Mouse (Mus musculus) ES-Bruce4 (cell line): ENCODE results near the gene 9830107B12Rik.

Experiments used
- CTCF ChIP-seq: IDR thresholded peaks from one replicate; pipeline ENCODE4 v1.8.1; 2011; ENCODE audit warnings: low read depth, low read length
- POLR2A ChIP-seq: IDR thresholded peaks from one replicate; pipeline ENCODE4 v1.8.1; 2011; ENCODE audit warnings: low read length; ENCODE audit not compliant: insufficient read depth

GRCm38 (mm10) chr17:48095718-48096121 lies 50.3 kb downstream of the 9830107B12Rik start:
- TF ChIP-seq CTCF = no peak
- no peak for TF ChIP-seq POLR2A
